Mouse (Mus musculus) CH12F3 (cell line): ENCODE data around the gene Vmn1r203.
"Not testable (repeated sequence)": the region's sequence is repeated elsewhere in the genome, so short reads cannot be mapped to it uniquely, and the experiment has no call there.

Experiments
- in situ Hi-C: fragments of 300-500 bp; cut with MboI; formaldehyde crosslinking; loops from 2 replicates; pipeline ENCODE4 v1.14.3; 2020; ENCODE audit warnings: low sequenced_read_pairs

Gene Vmn1r203

GRCm38 (mm10) chr13:22517814-22518213 lies at the start of gene Vmn1r203:
Gene Vmn1r203 (plus strand): TSS chr13:22518114.
- in situ Hi-C loops = no loop called here

- in situ Hi-C loops = no loop called here
Observed at GRCm38 (mm10) chr13:22471623-22472022, 46.3 kb upstream of the Vmn1r203 start, which contains the start of gene Vmn1r201. Gene Vmn1r201 (plus strand): TSS chr13:22471923.

- in situ Hi-C loops = no loop called here
Observed at GRCm38 (mm10) chr13:22502431-22502830, 15.5 kb upstream of the Vmn1r203 start.

GRCm38 (mm10) chr13:22505281-22505680 lies 12.6 kb upstream of the Vmn1r203 start, which contains the start of gene Vmn1r202:
Gene Vmn1r202 (minus strand): TSS chr13:22505381.
- in situ Hi-C loops = no loop called here

GRCm38 (mm10) chr13:22552898-22553297 lies 35.0 kb downstream of the Vmn1r203 start, which contains the start of gene Vmn1r204:
Gene Vmn1r204 (plus strand): TSS chr13:22553198.
- in situ Hi-C loops = not testable (repeated sequence)

GRCm38 (mm10) chr13:22574911-22575310 lies 57.0 kb downstream of the Vmn1r203 start:
- in situ Hi-C loops = not testable (repeated sequence)
